Mouse (Mus musculus): ENCODE measurements around the gene Tmem37. TPM values are rescaled to one million over a fixed set of nuclear protein-coding genes. Genes with fewer than 3 reads are reported as not detected.

Gene Tmem37
- polyA plus RNA-seq, 1 experiment from 2014 or later = 8.2 TPM

GRCm38 (mm10) chr1:120069120-120069519, 4.8 kb downstream of the Tmem37 start:
- Histone ChIP-seq H3K27ac (ENCODE audit: low read depth, low read length) (no peak overlapping the region), H3K4me3 (ENCODE audit: low read depth, low read length) (no peak overlapping the region), H3K36me3 (ENCODE audit: control insufficient read depth, insufficient read depth, low read length) (no peaks in the 10 kb centered on the region), H3K9ac (ENCODE audit: low read length) (no peak overlapping the region), H3K4me1 (ENCODE audit: control insufficient read depth, insufficient read depth, low read length) (peaks cover 6% of the 10 kb centered on the region), H3K27me3 (replicated peaks; ENCODE audit: control insufficient read depth, insufficient read depth, low read length) (peaks cover 12% of the 10 kb centered on the region; the same call in 1 of the 2 replicates), H3K4me2 (ENCODE audit: low read length) (no peak overlapping the region), H3K9me3 (replicated peaks; ENCODE audit: control insufficient read depth, low read length) (no peaks in the 10 kb centered on the region)
- no peak for ATAC-seq
- WGBS = 85% methylated on average over 5 of the region's 5 CpGs
- no peak for DNase-seq (ENCODE audit: low spot score)

DNA sequence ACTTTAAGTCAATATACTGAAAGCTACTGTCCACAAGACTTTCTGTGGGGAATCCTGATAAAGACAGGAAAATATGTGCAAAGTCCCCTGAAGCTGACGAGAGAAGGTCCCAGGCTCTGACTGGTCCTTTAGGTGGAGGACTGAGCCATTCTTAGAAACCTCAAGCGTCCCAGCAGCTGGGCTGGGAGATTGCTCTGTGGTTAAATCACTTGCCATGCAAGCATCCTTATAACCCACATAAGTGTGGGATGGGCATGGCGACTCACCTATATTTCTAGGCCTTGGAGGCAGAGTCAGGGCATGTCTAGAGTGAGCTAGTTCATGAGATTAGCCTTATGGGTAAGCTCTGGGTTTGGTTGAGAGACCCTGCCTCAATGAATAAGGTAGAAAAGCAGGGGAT, 7.2 kb downstream of the Tmem37 start:
- H3K36me3 ChIP-seq (ENCODE audit: control insufficient read depth, insufficient read depth, low read length) = no peaks in the 10 kb centered on the region
- H3K27ac ChIP-seq (ENCODE audit: low read depth, low read length) = no peak overlapping the region
- ATAC-seq = no peak
- 81% methylated on average over 3 of the region's 3 CpGs for WGBS
- no peaks in the 10 kb centered on the region for H3K4me1 ChIP-seq (ENCODE audit: control insufficient read depth, insufficient read depth, low read length)
- H3K4me2 ChIP-seq (ENCODE audit: low read length) = no peak overlapping the region
- H3K9me3 ChIP-seq (replicated peaks; ENCODE audit: control insufficient read depth, low read length) = no peaks in the 10 kb centered on the region
- DNase-seq (ENCODE audit: low spot score) = no peak
- H3K27me3 ChIP-seq (replicated peaks; ENCODE audit: control insufficient read depth, insufficient read depth, low read length) = no peaks in the 10 kb centered on the region
- no peak overlapping the region for H3K9ac ChIP-seq (ENCODE audit: low read length)
- H3K4me3 ChIP-seq (ENCODE audit: low read depth, low read length) = no peak overlapping the region

DNA sequence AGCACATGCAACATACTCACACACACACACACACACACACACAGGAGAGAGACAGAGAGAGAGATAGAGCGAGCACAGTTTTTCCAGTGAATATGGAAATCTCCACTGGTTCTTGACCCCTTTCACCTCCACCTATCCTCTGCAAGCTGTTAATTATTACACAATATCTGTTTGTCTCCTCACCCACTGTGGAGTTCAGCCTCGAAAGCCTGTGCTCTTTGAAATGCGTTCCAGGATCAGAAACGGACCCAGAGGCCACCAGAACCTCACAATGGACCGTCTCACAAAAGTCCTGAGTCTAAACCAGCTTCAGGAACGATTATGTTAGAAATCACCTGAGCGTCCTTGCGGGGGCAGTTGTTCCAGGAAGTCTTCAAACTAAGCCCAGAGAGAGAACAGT, 7.7 kb downstream of the Tmem37 start:
- Histone ChIP-seq H3K27ac (ENCODE audit: low read depth, low read length) (no peak overlapping the region), H3K4me3 (ENCODE audit: low read depth, low read length) (no peak overlapping the region), H3K9me3 (replicated peaks; ENCODE audit: control insufficient read depth, low read length) (no peaks in the 10 kb centered on the region), H3K27me3 (replicated peaks; ENCODE audit: control insufficient read depth, insufficient read depth, low read length) (no peaks in the 10 kb centered on the region), H3K4me1 (ENCODE audit: control insufficient read depth, insufficient read depth, low read length) (no peaks in the 10 kb centered on the region), H3K4me2 (ENCODE audit: low read length) (no peak overlapping the region), H3K36me3 (ENCODE audit: control insufficient read depth, insufficient read depth, low read length) (no peaks in the 10 kb centered on the region), H3K9ac (ENCODE audit: low read length) (no peak overlapping the region)
- no peak for DNase-seq (ENCODE audit: low spot score)
- 88% methylated on average over 8 of the region's 8 CpGs for WGBS
- ATAC-seq = no peak

GRCm38 (mm10) chr1:120064036-120064682, 9.7 kb downstream of the Tmem37 start:
- Histone ChIP-seq H3K4me1 (ENCODE audit: control insufficient read depth, insufficient read depth, low read length) (no peaks in the 10 kb centered on the region), H3K9me3 (replicated peaks; ENCODE audit: control insufficient read depth, low read length) (no peaks in the 10 kb centered on the region), H3K36me3 (ENCODE audit: control insufficient read depth, insufficient read depth, low read length) (no peaks in the 10 kb centered on the region), H3K27ac (ENCODE audit: low read depth, low read length) (no peak overlapping the region), H3K27me3 (replicated peaks; ENCODE audit: control insufficient read depth, insufficient read depth, low read length) (no peaks in the 10 kb centered on the region), H3K4me3 (ENCODE audit: low read depth, low read length) (no peak overlapping the region), H3K9ac (ENCODE audit: low read length) (no peak overlapping the region), H3K4me2 (ENCODE audit: low read length) (no peak overlapping the region)
- ATAC-seq (no peak), DNase-seq (ENCODE audit: low spot score) (no peak)
- 91% methylated on average over 11 of the region's 11 CpGs for WGBS

DNA sequence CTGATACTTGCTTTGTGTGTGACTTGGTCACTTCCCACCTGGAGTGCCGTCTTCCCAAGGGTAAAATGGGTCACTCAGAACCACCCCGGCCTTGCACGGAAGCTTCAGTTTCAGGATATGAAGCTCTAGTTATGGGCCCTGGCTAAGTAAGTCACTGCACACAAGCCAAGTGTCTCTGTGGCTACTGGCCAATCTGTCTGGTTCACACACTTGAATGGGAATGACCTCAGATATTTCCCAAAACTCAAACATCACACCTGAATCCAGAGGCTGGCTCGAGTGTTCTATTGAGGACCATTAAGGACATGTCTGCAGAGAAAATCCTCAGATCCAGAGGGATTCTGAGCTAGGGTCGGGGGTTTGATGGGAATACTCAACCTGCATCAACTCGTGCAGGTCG, 11.6 kb downstream of the Tmem37 start:
- no peaks in the 10 kb centered on the region for H3K9me3 ChIP-seq (replicated peaks; ENCODE audit: control insufficient read depth, low read length)
- no peak overlapping the region for H3K9ac ChIP-seq (ENCODE audit: low read length)
- H3K4me1 ChIP-seq (ENCODE audit: control insufficient read depth, insufficient read depth, low read length) = no peaks in the 10 kb centered on the region
- no peak overlapping the region for H3K4me3 ChIP-seq (ENCODE audit: low read depth, low read length)
- no peak overlapping the region for H3K4me2 ChIP-seq (ENCODE audit: low read length)
- DNase-seq (ENCODE audit: low spot score) = no peak
- H3K27ac ChIP-seq (ENCODE audit: low read depth, low read length) = no peak overlapping the region
- no peak for ATAC-seq
- WGBS = 92% methylated on average over 7 of the region's 7 CpGs
- no peaks in the 10 kb centered on the region for H3K36me3 ChIP-seq (ENCODE audit: control insufficient read depth, insufficient read depth, low read length)
- no peaks in the 10 kb centered on the region for H3K27me3 ChIP-seq (replicated peaks; ENCODE audit: control insufficient read depth, insufficient read depth, low read length)

- WGBS = 67% methylated on average over 5 of the region's 5 CpGs
- H3K4me2 ChIP-seq (ENCODE audit: low read length) = no peak overlapping the region
- H3K4me3 ChIP-seq (ENCODE audit: low read depth, low read length) = no peak overlapping the region
- ATAC-seq = no peak
- H3K4me1 ChIP-seq (ENCODE audit: control insufficient read depth, insufficient read depth, low read length) = no peaks in the 10 kb centered on the region
- no peaks in the 10 kb centered on the region for H3K36me3 ChIP-seq (ENCODE audit: control insufficient read depth, insufficient read depth, low read length)
- H3K9me3 ChIP-seq (replicated peaks; ENCODE audit: control insufficient read depth, low read length) = no peaks in the 10 kb centered on the region
- no peaks in the 10 kb centered on the region for H3K27me3 ChIP-seq (replicated peaks; ENCODE audit: control insufficient read depth, insufficient read depth, low read length)
- DNase-seq (ENCODE audit: low spot score) = no peak
- no peak overlapping the region for H3K9ac ChIP-seq (ENCODE audit: low read length)
- H3K27ac ChIP-seq (ENCODE audit: low read depth, low read length) = no peak overlapping the region
Observed at GRCm38 (mm10) chr1:120060687-120061086, 13.2 kb downstream of the Tmem37 start.

- H3K9me3 ChIP-seq (replicated peaks; ENCODE audit: control insufficient read depth, low read length) = no peaks in the 10 kb centered on the region
- H3K27me3 ChIP-seq (replicated peaks; ENCODE audit: control insufficient read depth, insufficient read depth, low read length) = no peaks in the 10 kb centered on the region
- no peak overlapping the region for H3K4me2 ChIP-seq (ENCODE audit: low read length)
- H3K9ac ChIP-seq (ENCODE audit: low read length) = no peak overlapping the region
- 82% methylated on average over 8 of the region's 8 CpGs for WGBS
- no peaks in the 10 kb centered on the region for H3K4me1 ChIP-seq (ENCODE audit: control insufficient read depth, insufficient read depth, low read length)
- H3K27ac ChIP-seq (ENCODE audit: low read depth, low read length) = no peak overlapping the region
- no peaks in the 10 kb centered on the region for H3K36me3 ChIP-seq (ENCODE audit: control insufficient read depth, insufficient read depth, low read length)
- ATAC-seq (no peak), DNase-seq (ENCODE audit: low spot score) (no peak)
- H3K4me3 ChIP-seq (ENCODE audit: low read depth, low read length) = no peak overlapping the region
Observed at GRCm38 (mm10) chr1:120057674-120058430, 16.0 kb downstream of the Tmem37 start.

GRCm38 (mm10) chr1:120057044-120057443, 16.8 kb downstream of the Tmem37 start:
- Histone ChIP-seq H3K4me2 (ENCODE audit: low read length) (no peak overlapping the region), H3K4me1 (ENCODE audit: control insufficient read depth, insufficient read depth, low read length) (no peaks in the 10 kb centered on the region), H3K27me3 (replicated peaks; ENCODE audit: control insufficient read depth, insufficient read depth, low read length) (no peaks in the 10 kb centered on the region), H3K27ac (ENCODE audit: low read depth, low read length) (no peak overlapping the region), H3K9ac (ENCODE audit: low read length) (no peak overlapping the region), H3K9me3 (replicated peaks; ENCODE audit: control insufficient read depth, low read length) (no peaks in the 10 kb centered on the region), H3K4me3 (ENCODE audit: low read depth, low read length) (no peak overlapping the region), H3K36me3 (ENCODE audit: control insufficient read depth, insufficient read depth, low read length) (no peaks in the 10 kb centered on the region)
- WGBS = 84% methylated on average over 14 of the region's 14 CpGs
- ATAC-seq (no peak), DNase-seq (ENCODE audit: low spot score) (no peak)

DNA sequence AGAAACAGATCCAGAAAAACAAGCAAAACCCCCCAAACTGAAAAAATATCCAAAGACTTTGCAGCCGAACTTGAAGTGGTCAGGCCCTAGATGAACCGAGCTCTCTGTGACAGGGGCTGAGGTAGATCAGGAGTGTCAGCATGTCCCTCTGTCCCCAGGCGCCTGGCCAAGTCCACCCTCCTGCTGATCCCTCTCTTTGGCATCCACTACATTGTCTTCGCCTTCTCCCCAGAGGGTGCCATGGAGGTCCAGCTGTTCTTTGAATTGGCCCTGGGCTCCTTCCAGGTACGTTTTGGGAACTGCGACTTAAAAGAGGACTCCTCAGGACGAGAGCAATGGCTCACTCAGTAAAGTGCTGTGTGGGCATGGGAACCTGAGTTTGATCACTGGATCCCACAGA, 17.6 kb downstream of the Tmem37 start:
- WGBS = 51% methylated on average over 7 of the region's 7 CpGs
- ATAC-seq = no peak
- Histone ChIP-seq H3K4me1 (ENCODE audit: control insufficient read depth, insufficient read depth, low read length) (no peaks in the 10 kb centered on the region), H3K9me3 (replicated peaks; ENCODE audit: control insufficient read depth, low read length) (no peaks in the 10 kb centered on the region), H3K4me2 (ENCODE audit: low read length) (no peak overlapping the region), H3K27me3 (replicated peaks; ENCODE audit: control insufficient read depth, insufficient read depth, low read length) (no peaks in the 10 kb centered on the region), H3K9ac (ENCODE audit: low read length) (no peak overlapping the region), H3K4me3 (ENCODE audit: low read depth, low read length) (no peak overlapping the region), H3K27ac (ENCODE audit: low read depth, low read length) (no peak overlapping the region), H3K36me3 (ENCODE audit: control insufficient read depth, insufficient read depth, low read length) (no peaks in the 10 kb centered on the region)
- DNase-seq (ENCODE audit: low spot score) = no peak
